Mouse (Mus musculus) midbrain, embryonic 15.5 days (tissue): ENCODE data around the gene Pex7. TPM values are rescaled to one million over a fixed set of nuclear protein-coding genes. Genes with fewer than 3 reads are reported as not detected.

Source experiments
- ATAC-seq: fragments of 200-750 bp; cut with Nextera tagmentation; replicated peaks from 2 replicates; pipeline ENCODE4 v1.8.0; 2017; ENCODE audit warnings: moderate TSS enrichment
- H3K27ac ChIP-seq: fragments of 300-500 bp; sonication (generic); 2 replicates; pipeline ENCODE4 v1.5.1; 2015; ENCODE audit warnings: mild to moderate bottlenecking, inconsistent platforms
- H3K27me3 ChIP-seq: fragments of 300-500 bp; sonication (generic); replicated peaks from 2 replicates; pipeline ENCODE4 v1.6.1; 2015; ENCODE audit warnings: inconsistent platforms
- H3K36me3 ChIP-seq: fragments of 300-500 bp; sonication (generic); replicated peaks from 2 replicates; pipeline ENCODE4 v1.6.1; 2015; ENCODE audit warnings: inconsistent platforms
- H3K4me1 ChIP-seq: fragments of 300-500 bp; sonication (generic); 2 replicates; pipeline ENCODE4 v1.6.1; 2015; ENCODE audit warnings: inconsistent platforms
- H3K4me2 ChIP-seq: fragments of 300-500 bp; sonication (generic); 2 replicates; pipeline ENCODE4 v1.6.1; 2015; ENCODE audit warnings: inconsistent platforms, mild to moderate bottlenecking, moderate library complexity
- H3K4me3 ChIP-seq: fragments of 300-500 bp; sonication (generic); 2 replicates; pipeline ENCODE4 v1.5.1; 2015; ENCODE audit warnings: mild to moderate bottlenecking, inconsistent platforms
- H3K9ac ChIP-seq: fragments of 300-500 bp; sonication (generic); 2 replicates; pipeline ENCODE4 v1.6.1; 2015; ENCODE audit warnings: mild to moderate bottlenecking, inconsistent platforms
- H3K9me3 ChIP-seq: fragments of 300-500 bp; sonication (generic); 2 replicates; pipeline ENCODE4 v1.6.1; 2016; ENCODE audit warnings: inconsistent platforms
- WGBS: fragments of 180-500 bp; shearing (Covaris S2); methylation state at CpG from one replicate; pipeline ENCODE4 v1.1.7; 2015; ENCODE audit warnings: mixed read lengths; 5-methylcytosine and 5-hydroxymethylcytosine counted together
- polyA plus RNA-seq: library from polyadenylated mRNA; unstranded; fragments of >200 nt; fragmentation: Nextera tagmentation; extraction: Ambion mirVana; gene quantifications from 2 replicates; pipeline ENCODE4 v1.2.1, GENCODE M21; 2015

Gene Pex7
- polyA plus RNA-seq, 1 experiment from 2014 or later, result 27.4 TPM

DNA sequence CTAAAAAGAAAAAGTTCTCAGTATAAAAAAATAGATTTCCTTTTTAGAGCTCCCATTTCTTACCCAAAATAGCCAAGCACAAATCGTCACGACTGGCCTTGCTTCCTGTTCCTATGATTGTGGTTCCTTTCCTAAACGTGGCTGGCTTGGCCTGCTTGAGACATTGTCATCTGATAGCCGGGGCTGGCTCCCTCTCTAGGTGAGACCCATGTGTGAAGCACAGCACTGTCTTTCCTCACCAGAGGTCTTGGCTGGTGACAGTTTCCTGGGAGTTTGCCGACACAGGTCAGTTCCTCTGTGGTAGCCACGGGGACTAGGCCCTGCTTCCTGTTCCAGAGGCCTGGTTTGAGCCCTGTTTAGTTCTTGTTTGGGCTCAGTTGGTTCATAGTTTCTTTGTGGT lies 33.6 kb upstream of the Pex7 start:
- no peaks in the 10 kb centered on the region for H3K36me3 ChIP-seq
- H3K27me3 ChIP-seq, result 0 out of 2 replicates have a peak, but pooled peaks cover 4% of the 10 kb centered on the region
- 63% methylated on average over 6 of the region's 6 CpGs for WGBS
- H3K4me2 ChIP-seq, result no peak overlapping the region
- no peak overlapping the region for H3K27ac ChIP-seq
- H3K4me3 ChIP-seq, result no peak overlapping the region
- no peak for ATAC-seq
- no peaks in the 10 kb centered on the region for H3K9me3 ChIP-seq
- H3K9ac ChIP-seq, result no peak overlapping the region
- H3K4me1 ChIP-seq, result no peaks in the 10 kb centered on the region

DNA sequence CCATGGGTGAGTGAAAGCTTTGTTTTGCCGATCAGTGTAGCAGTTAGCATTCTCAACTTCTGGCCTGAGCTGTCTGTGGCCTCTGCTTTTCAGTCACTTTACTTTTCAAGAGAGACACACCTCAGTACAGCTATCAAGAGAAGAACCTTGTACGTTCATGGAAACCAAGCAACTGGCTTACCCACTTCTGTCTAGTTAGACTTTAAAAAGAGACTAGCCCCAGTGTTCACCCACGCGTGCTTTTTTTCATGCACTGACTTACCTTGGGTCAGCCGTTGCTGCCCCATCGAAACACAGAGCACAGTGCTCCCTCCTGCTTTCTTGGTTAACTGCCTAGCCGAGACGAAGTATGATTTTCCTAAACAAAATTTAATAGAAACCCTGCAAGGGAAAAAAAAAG lies 33.1 kb upstream of the Pex7 start:
- no peaks in the 10 kb centered on the region for H3K9me3 ChIP-seq
- no peaks in the 10 kb centered on the region for H3K36me3 ChIP-seq
- WGBS, result 90% methylated on average over 8 of the region's 8 CpGs
- no peak for ATAC-seq
- H3K4me3 ChIP-seq, result no peak overlapping the region
- H3K4me1 ChIP-seq, result no peaks in the 10 kb centered on the region; the same call in 1 of the 2 replicates
- H3K4me2 ChIP-seq, result no peak overlapping the region
- no peak overlapping the region for H3K9ac ChIP-seq
- no peak overlapping the region for H3K27ac ChIP-seq
- H3K27me3 ChIP-seq, result 0 out of 2 replicates have a peak, but pooled peaks cover 4% of the 10 kb centered on the region

DNA sequence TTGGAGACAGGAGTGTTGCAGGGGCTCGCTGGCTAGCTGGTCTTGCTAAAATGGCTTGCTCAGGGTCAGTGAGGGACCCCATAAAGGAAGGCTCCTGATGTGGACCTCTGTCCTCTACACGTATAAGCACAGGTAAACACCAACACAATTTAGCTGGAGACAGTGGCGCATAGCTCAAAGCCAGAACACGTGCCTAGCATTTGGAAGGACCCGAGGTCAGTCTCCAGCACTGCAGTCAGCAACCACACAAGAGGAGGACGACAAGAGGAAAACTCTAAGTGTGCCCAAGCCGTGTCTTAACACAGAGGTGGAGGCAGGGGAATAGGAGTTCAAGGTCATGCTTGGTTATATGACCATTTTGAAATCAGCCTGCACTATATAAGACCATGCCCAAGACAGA lies 32.6 kb upstream of the Pex7 start:
- Histone ChIP-seq H3K27me3 (0 out of 2 replicates have a peak, but pooled peaks cover 4% of the 10 kb centered on the region), H3K36me3 (no peaks in the 10 kb centered on the region), H3K4me1 (peaks cover 4% of the 10 kb centered on the region), H3K9ac (no peak overlapping the region), H3K9me3 (no peaks in the 10 kb centered on the region), H3K4me2 (no peak overlapping the region), H3K4me3 (no peak overlapping the region), H3K27ac (no peak overlapping the region)
- 89% methylated on average over 7 of the region's 7 CpGs for WGBS
- no peak for ATAC-seq

DNA sequence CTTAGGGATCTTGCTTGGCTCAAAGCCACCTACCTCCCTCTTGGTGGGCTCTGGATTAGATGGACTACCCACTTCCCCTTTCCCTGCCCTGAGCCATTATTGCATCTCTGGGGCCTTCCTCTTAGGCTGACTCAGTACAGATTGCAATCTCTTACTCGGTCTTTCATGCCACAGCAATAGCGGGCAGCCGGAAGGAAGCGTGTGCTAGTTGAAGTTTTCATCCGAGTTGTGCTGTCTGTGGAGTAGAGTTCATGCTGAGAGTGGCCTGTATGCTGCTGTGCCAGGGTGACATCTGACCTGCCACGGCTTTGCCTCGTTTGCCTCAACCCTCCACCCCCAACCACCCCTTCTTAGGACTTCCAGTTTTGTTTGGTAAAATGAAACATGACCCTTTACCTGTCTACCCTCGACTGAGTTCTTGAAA lies 31.8 kb upstream of the Pex7 start:
- H3K4me2 ChIP-seq, result no peak overlapping the region
- H3K36me3 ChIP-seq, result no peaks in the 10 kb centered on the region
- no peak overlapping the region for H3K9ac ChIP-seq
- ATAC-seq, result no peak
- no peak overlapping the region for H3K27ac ChIP-seq
- WGBS, result 57% methylated on average over 8 of the region's 8 CpGs
- no peak overlapping the region for H3K4me3 ChIP-seq
- H3K4me1 ChIP-seq, result peaks cover 8% of the 10 kb centered on the region
- H3K27me3 ChIP-seq, result 0 out of 2 replicates have a peak, but pooled peaks cover 4% of the 10 kb centered on the region
- no peaks in the 10 kb centered on the region for H3K9me3 ChIP-seq

- H3K4me3 ChIP-seq, result no peak overlapping the region
- ATAC-seq, result no peak
- H3K9ac ChIP-seq, result no peak overlapping the region
- no peaks in the 10 kb centered on the region for H3K9me3 ChIP-seq
- peaks cover 8% of the 10 kb centered on the region for H3K4me1 ChIP-seq
- no peak overlapping the region for H3K4me2 ChIP-seq
- H3K36me3 ChIP-seq, result no peaks in the 10 kb centered on the region
- H3K27me3 ChIP-seq, result 0 out of 2 replicates have a peak, but pooled peaks cover 4% of the 10 kb centered on the region
- no peak overlapping the region for H3K27ac ChIP-seq
- WGBS, result 83% methylated on average over 6 of the region's 6 CpGs
These were observed 31.2 kb upstream of the Pex7 start for GRCm38 (mm10) chr10:19938738-19939137.

DNA sequence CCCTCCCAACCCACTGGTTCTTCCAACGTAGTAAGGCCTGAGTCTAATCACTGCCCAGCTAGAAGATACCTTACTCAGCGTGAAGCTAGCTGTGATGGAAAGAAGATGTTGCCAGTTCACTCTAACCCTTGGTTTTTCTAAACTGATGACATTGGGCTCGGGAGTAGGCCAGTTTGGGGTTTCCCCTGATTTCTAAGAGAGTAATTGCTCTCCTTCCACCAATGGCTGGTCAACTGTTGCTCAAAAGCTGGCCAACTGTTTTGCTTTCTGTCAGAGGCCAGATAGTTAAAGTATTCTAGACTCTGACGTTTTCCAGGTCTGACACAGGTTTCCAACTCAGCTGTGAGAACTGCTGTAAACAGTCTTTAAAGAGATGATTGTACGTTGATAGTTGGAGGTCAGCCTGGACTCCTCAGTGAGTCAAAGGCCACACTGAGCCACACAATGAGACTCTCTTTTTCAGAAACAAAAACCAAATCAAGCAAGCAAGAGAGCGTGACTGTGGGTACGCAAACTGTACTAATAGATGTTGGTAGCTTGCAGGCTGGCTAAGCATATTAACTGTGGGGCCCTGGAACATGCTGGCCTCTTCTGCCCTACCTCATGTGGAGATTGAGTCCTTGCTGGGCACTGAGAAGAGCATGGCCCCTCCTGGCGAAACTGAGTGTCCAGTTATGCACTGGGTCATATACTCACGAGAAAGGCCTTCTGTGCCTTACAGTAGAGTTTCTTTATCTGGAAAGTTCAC lies 29.6 kb upstream of the Pex7 start:
- H3K4me3 ChIP-seq, result no peak overlapping the region
- peaks cover 17% of the 10 kb centered on the region for H3K4me1 ChIP-seq
- H3K27ac ChIP-seq, result no peak overlapping the region
- WGBS, result 70% methylated on average over 9 of the region's 9 CpGs
- no peak for ATAC-seq
- no peaks in the 10 kb centered on the region for H3K36me3 ChIP-seq
- no peaks in the 10 kb centered on the region for H3K9me3 ChIP-seq
- no peak overlapping the region for H3K9ac ChIP-seq
- H3K27me3 ChIP-seq, result peaks cover 14% of the 10 kb centered on the region; the same call in 1 of the 2 replicates
- H3K4me2 ChIP-seq, result no peak overlapping the region

GRCm38 (mm10) chr10:19935821-19936367 lies 28.4 kb upstream of the Pex7 start:
- Histone ChIP-seq H3K4me2 (0 out of 2 replicates have a peak overlapping the region, but pooled peaks have one; percentile 98), H3K9ac (no peak overlapping the region), H3K9me3 (no peaks in the 10 kb centered on the region), H3K4me1 (peaks cover 17% of the 10 kb centered on the region), H3K4me3 (no peak overlapping the region), H3K36me3 (no peaks in the 10 kb centered on the region), H3K27me3 (peaks cover 17% of the 10 kb centered on the region), H3K27ac (no peak overlapping the region)
- ATAC-seq, result no peak
- WGBS, result 46% methylated on average over 4 of the region's 4 CpGs

GRCm38 (mm10) chr10:19935295-19935623 lies 27.8 kb upstream of the Pex7 start:
- H3K4me3 ChIP-seq, result peak overlapping the region; percentile 59
- no peak overlapping the region for H3K27ac ChIP-seq
- H3K9ac ChIP-seq, result peak overlapping the region; percentile 54; the same call in 1 of the 2 replicates
- H3K4me2 ChIP-seq, result peak overlapping the region; percentile 98
- H3K27me3 ChIP-seq, result peaks cover 17% of the 10 kb centered on the region
- ATAC-seq, result no peak
- 7% methylated on average over 10 of the region's 10 CpGs for WGBS
- H3K9me3 ChIP-seq, result no peaks in the 10 kb centered on the region
- H3K36me3 ChIP-seq, result no peaks in the 10 kb centered on the region
- peaks cover 17% of the 10 kb centered on the region for H3K4me1 ChIP-seq

- peak within 1 kb of the TSS; percentile 77 for H3K27ac ChIP-seq
- H3K4me3 ChIP-seq, result peak within 1 kb of the TSS; percentile 59
- H3K27me3 ChIP-seq, result peaks cover 17% of the 10 kb centered on the region
- H3K9me3 ChIP-seq, result no peaks in the 10 kb centered on the region
- under 1% methylated on average over 85 of the region's 95 CpGs for WGBS
- no peaks in the 10 kb centered on the region for H3K36me3 ChIP-seq
- H3K4me2 ChIP-seq, result peak within 1 kb of the TSS; percentile 98
- H3K4me1 ChIP-seq, result peaks cover 17% of the 10 kb centered on the region
- H3K9ac ChIP-seq, result peak within 1 kb of the TSS; percentile 54
- ATAC-seq, result peak; percentile 89
These were observed 27.1 kb upstream of the Pex7 start, which contains the start of gene Map3k5 for GRCm38 (mm10) chr10:19934384-19935294. Gene Map3k5, plus strand, starts transcription at chr10:19934472.

- Histone ChIP-seq H3K4me3 (peak overlapping the region; percentile 59), H3K27ac (peak overlapping the region; percentile 77), H3K36me3 (no peaks in the 10 kb centered on the region), H3K4me1 (peaks cover 17% of the 10 kb centered on the region), H3K9ac (peak overlapping the region; percentile 54), H3K27me3 (peaks cover 17% of the 10 kb centered on the region), H3K4me2 (peak overlapping the region; percentile 98), H3K9me3 (no peaks in the 10 kb centered on the region)
- under 1% methylated on average over 83 of the region's 97 CpGs for WGBS
- ATAC-seq, result peak; percentile 92
These were observed 26.3 kb upstream of the Pex7 start for GRCm38 (mm10) chr10:19933511-19934383.

- no peaks in the 10 kb centered on the region for H3K9me3 ChIP-seq
- H3K27me3 ChIP-seq, result peaks cover 14% of the 10 kb centered on the region
- H3K4me1 ChIP-seq, result peaks cover 17% of the 10 kb centered on the region
- no peak overlapping the region for H3K27ac ChIP-seq
- ATAC-seq, result no peak
- H3K4me2 ChIP-seq, result peak overlapping the region; percentile 98
- no peak overlapping the region for H3K9ac ChIP-seq
- H3K36me3 ChIP-seq, result no peaks in the 10 kb centered on the region
- H3K4me3 ChIP-seq, result peak overlapping the region; percentile 59
- 52% methylated on average over 3 of the region's 3 CpGs for WGBS
These were observed 25.5 kb upstream of the Pex7 start for GRCm38 (mm10) chr10:19932986-19933385.
